Mouse (Mus musculus) layer of hippocampus, postnatal 25 days (tissue): ENCODE data around the gene Fam213a. TPM values are rescaled to one million over a fixed set of nuclear protein-coding genes. Genes with fewer than 3 reads are reported as not detected.

Experiments used
- DNase-seq, 2 experiments: peaks; one replicate each; pipeline ENCODE4 v3.0.0; 2022; ENCODE audit warnings: mixed read lengths in 2 of 2, low spot score in 1 of 2; ENCODE audit errors: extremely low spot score in 1 of 2
- total RNA-seq, 2 experiments: library from RNA; stranded (reverse); gene quantifications; 2 replicates each; pipeline ENCODE4 v1.2.3; 2021

The Fam213a gene
- total RNA-seq, 2 experiments from 2014 or later: 160 to 181 TPM

GRCm38 (mm10) chr14:40963501-40964213, 49.9 kb downstream of the Fam213a start:
- DNase-seq: no peak

- DNase-seq: no peak
These were observed 51.0 kb downstream of the Fam213a start for GRCm38 (mm10) chr14:40962365-40963290.

GRCm38 (mm10) chr14:40960237-40960636, 53.4 kb downstream of the Fam213a start:
- no peak for DNase-seq

GRCm38 (mm10) chr14:40959586-40959985, 54.0 kb downstream of the Fam213a start:
- DNase-seq: no peak

- no peak for DNase-seq
These were observed 54.6 kb downstream of the Fam213a start for GRCm38 (mm10) chr14:40958986-40959381.

GRCm38 (mm10) chr14:40958083-40958985, 55.3 kb downstream of the Fam213a start:
- DNase-seq: peak in 1 of 2 experiments; percentile 53

GRCm38 (mm10) chr14:40957607-40958006, 56.0 kb downstream of the Fam213a start:
- DNase-seq: no peak

- peak; percentile 27 to 44 for DNase-seq
These were observed 57.1 kb downstream of the Fam213a start for GRCm38 (mm10) chr14:40956252-40957146.

GRCm38 (mm10) chr14:40955596-40956251, 57.9 kb downstream of the Fam213a start:
- DNase-seq: peak; percentile 52 to 56

- DNase-seq: no peak
These were observed 58.4 kb downstream of the Fam213a start for GRCm38 (mm10) chr14:40955146-40955545.

GRCm38 (mm10) chr14:40953381-40953780, 60.2 kb downstream of the Fam213a start:
- DNase-seq: no peak

GRCm38 (mm10) chr14:40952715-40953114, 60.9 kb downstream of the Fam213a start:
- DNase-seq: no peak

- DNase-seq: no peak
These were observed 61.3 kb downstream of the Fam213a start for GRCm38 (mm10) chr14:40952301-40952700.

GRCm38 (mm10) chr14:40949730-40950614, 63.6 kb downstream of the Fam213a start:
- no peak for DNase-seq

- no peak for DNase-seq
These were observed 64.5 kb downstream of the Fam213a start for GRCm38 (mm10) chr14:40949047-40949446.

- no peak for DNase-seq
These were observed 65.1 kb downstream of the Fam213a start for GRCm38 (mm10) chr14:40948522-40948921.

GRCm38 (mm10) chr14:40947431-40948394, 65.9 kb downstream of the Fam213a start:
- no peak for DNase-seq
